Mouse (Mus musculus): ENCODE data around the gene Arpc5l. TPM values are rescaled to one million over a fixed set of nuclear protein-coding genes. Genes with fewer than 3 reads are reported as not detected.

The Arpc5l gene
- polyA plus RNA-seq, 1 experiment from 2014 or later, result 199 TPM

Other genes with a start within 250 kb of the Arpc5l start
- gene Nr6a1, start 77.7 kb upstream of the Arpc5l start, polyA plus RNA-seq (2015; fragmentation: Nextera tagmentation; extraction: Ambion mirVana), result 0.42 and 0.44 TPM in 2 replicates
- 4.7 and 6.9 TPM in 2 replicates for gene Olfml2a, start 73.4 kb upstream of the Arpc5l start, polyA plus RNA-seq (2015; fragmentation: Nextera tagmentation; extraction: Ambion mirVana)
- 2.6 and 3.0 TPM in 2 replicates for gene Wdr38, start 7.9 kb upstream of the Arpc5l start, polyA plus RNA-seq (2015; fragmentation: Nextera tagmentation; extraction: Ambion mirVana)
- gene Rpl35, start 276 bp downstream of the Arpc5l start, polyA plus RNA-seq (2015; fragmentation: Nextera tagmentation; extraction: Ambion mirVana), result 1,431 and 1,509 TPM in 2 replicates
- 27.5 and 30.2 TPM in 2 replicates for gene Golga1, start 60.2 kb downstream of the Arpc5l start, polyA plus RNA-seq (2015; fragmentation: Nextera tagmentation; extraction: Ambion mirVana)
- 5.9 and 6.1 TPM in 2 replicates for gene Scai, start 185.4 kb downstream of the Arpc5l start, polyA plus RNA-seq (2015; fragmentation: Nextera tagmentation; extraction: Ambion mirVana)
- gene Ppp6c, start 221.1 kb downstream of the Arpc5l start, polyA plus RNA-seq (2015; fragmentation: Nextera tagmentation; extraction: Ambion mirVana), result 120 and 129 TPM in 2 replicates